8 mouse cellular contexts compared by ENCODE assay signal in the genomic region with DNA sequence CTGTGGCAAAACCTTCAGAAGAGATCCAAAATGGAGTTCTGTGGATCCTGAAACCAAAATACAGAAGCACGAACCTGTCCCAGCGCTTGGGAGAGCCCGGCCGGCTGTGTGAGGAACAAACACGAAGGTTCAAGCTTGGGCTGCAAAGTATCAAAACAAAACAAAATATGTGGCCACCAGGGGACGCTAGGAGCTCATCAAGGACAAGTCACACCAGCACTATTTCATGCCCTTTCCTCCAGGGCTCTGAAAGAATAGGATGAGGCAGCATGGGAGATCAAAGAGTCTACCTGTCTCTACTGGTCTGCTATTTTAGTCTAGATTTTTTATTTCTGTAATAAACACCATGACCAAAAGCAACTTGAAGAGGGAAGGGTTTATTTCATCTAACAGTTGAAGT. TPM values are rescaled to one million over a fixed set of nuclear protein-coding genes. Genes with fewer than 3 reads are reported as not detected.
A peak's percentile ranks its signal among the peaks of the same experiment; 100 is the strongest.
DNase-seq lines count a peak whose midpoint lies in the region; ATAC-seq lines count a peak whose summit lies in the region.

No protein-coding gene starts in this region.

- H3K36me3 ChIP-seq in embryonic facial prominence, embryonic 11.5 days (replicated peaks; ENCODE audit: control insufficient read depth, insufficient read depth, low read depth, low read length) = no peaks in the 10 kb centered on the region
- no peaks in the 10 kb centered on the region for H3K36me3 ChIP-seq in heart, embryonic 12.5 days
- no peaks in the 10 kb centered on the region for H3K36me3 ChIP-seq in liver, embryonic 16.5 days (ENCODE audit: control insufficient read depth, insufficient read depth)

- ATAC-seq in embryonic facial prominence, embryonic 11.5 days (replicated peaks; ENCODE audit: insufficient number of reproducible peaks, low FRiP score, low TSS enrichment, low read depth) = no peak
- peak; percentile 47; the same call in 1 of the 2 replicates for ATAC-seq in heart, embryonic 12.5 days (ENCODE audit: insufficient number of reproducible peaks, low FRiP score)
- no peak for ATAC-seq in liver, embryonic 16.5 days (ENCODE audit: low read depth)

- H3K27ac ChIP-seq in embryonic facial prominence, embryonic 11.5 days (replicated peaks; ENCODE audit: low read depth, low read length) = no peak overlapping the region
- H3K27ac ChIP-seq in heart, embryonic 12.5 days (ENCODE audit: poor library complexity, severe bottlenecking) = no peak overlapping the region
- peak overlapping the region; percentile 99; the same call in 1 of the 2 replicates for H3K27ac ChIP-seq in liver, embryonic 16.5 days (ENCODE audit: low read length)

- H3K27me3 ChIP-seq in embryonic facial prominence, embryonic 11.5 days (ENCODE audit: control insufficient read depth, insufficient read depth, low read length) = no peaks in the 10 kb centered on the region
- H3K27me3 ChIP-seq in heart, embryonic 12.5 days (replicated peaks) = 0 out of 2 replicates have a peak, but pooled peaks cover 5% of the 10 kb centered on the region
- H3K27me3 ChIP-seq in liver, embryonic 16.5 days (ENCODE audit: control insufficient read depth, insufficient read depth, low read depth, low read length) = no peaks in the 10 kb centered on the region

- H3K4me2 ChIP-seq in embryonic facial prominence, embryonic 11.5 days (ENCODE audit: low read depth, low read length) = no peak overlapping the region
- peak overlapping the region; percentile 21; the same call in 1 of the 2 replicates for H3K4me2 ChIP-seq in heart, embryonic 12.5 days
- peak overlapping the region; percentile 33; the same call in 1 of the 2 replicates for H3K4me2 ChIP-seq in liver, embryonic 16.5 days (ENCODE audit: low read depth, low read length)

- 15% methylated on average over 6 of the region's 6 CpGs for WGBS in embryonic facial prominence, embryonic 11.5 days
- WGBS in heart, embryonic 12.5 days = 7% methylated on average over 6 of the region's 6 CpGs
- 4% methylated on average over 6 of the region's 6 CpGs for WGBS in liver, embryonic 16.5 days (ENCODE audit: insufficient replicate concordance)

- H3K9ac ChIP-seq in embryonic facial prominence, embryonic 11.5 days (replicated peaks; ENCODE audit: low read length) = no peak overlapping the region; the same call in 1 of the 2 replicates
- H3K9ac ChIP-seq in heart, embryonic 12.5 days = no peak overlapping the region
- H3K9ac ChIP-seq in liver, embryonic 16.5 days (ENCODE audit: low read depth, low read length) = peak overlapping the region; percentile 50

- H3K9me3 ChIP-seq in embryonic facial prominence, embryonic 11.5 days (replicated peaks; ENCODE audit: control insufficient read depth, low read length) = no peaks in the 10 kb centered on the region
- no peaks in the 10 kb centered on the region for H3K9me3 ChIP-seq in heart, embryonic 12.5 days (replicated peaks)
- H3K9me3 ChIP-seq in liver, embryonic 16.5 days (replicated peaks; ENCODE audit: control insufficient read depth, low read length) = no peaks in the 10 kb centered on the region

- H3K4me3 ChIP-seq in embryonic facial prominence, embryonic 11.5 days (ENCODE audit: low read depth, low read length) = no peak overlapping the region
- H3K4me3 ChIP-seq in heart, embryonic 12.5 days = no peak overlapping the region
- no peak overlapping the region for H3K4me3 ChIP-seq in liver, embryonic 16.5 days (ENCODE audit: low read depth, low read length)

- H3K4me1 ChIP-seq in embryonic facial prominence, embryonic 11.5 days (ENCODE audit: control insufficient read depth, insufficient read depth, low read length) = no peaks in the 10 kb centered on the region
- H3K4me1 ChIP-seq in heart, embryonic 12.5 days (replicated peaks) = peaks cover 8% of the 10 kb centered on the region; the same call in 1 of the 2 replicates
- peaks cover 71% of the 10 kb centered on the region for H3K4me1 ChIP-seq in liver, embryonic 16.5 days (ENCODE audit: control insufficient read depth, low read depth, low read length)

- peak; percentile 88 to 95 for DNase-seq in CD8-positive naive resting alpha-beta T cell, adult 2 months (ENCODE audit: low read depth in 2 of 2, low spot score in 2 of 2)
- peak; percentile 94 for DNase-seq in adrenal gland, postnatal 14 days
- DNase-seq in embryonic facial prominence, embryonic 11.5 days (ENCODE audit: low spot score) = peak; percentile 85
- DNase-seq in kidney, postnatal 4 days = peak; percentile 92 to 94
- DNase-seq in retina, postnatal 1 day = peak; percentile 88
- DNase-seq in urinary bladder, adult 18-20 months (ENCODE audit: low spot score in 2 of 2) = peak; percentile 84 to 85

RNA-seq across cellular contexts. Expression of a gene that starts 35.3 kb away (rescaled TPM):
- 36.3 and 36.4 TPM in 2 replicates for total RNA-seq in adrenal gland, postnatal 14 days (2021)
- polyA plus RNA-seq in embryonic facial prominence, embryonic 11.5 days (2014; fragmentation: Nextera tagmentation; extraction: Ambion mirVana) = 20.4 and 24.6 TPM in 2 replicates
- 162 and 167 TPM in 2 replicates for polyA plus RNA-seq in heart, embryonic 12.5 days (2016; fragmentation: Nextera tagmentation; extraction: Ambion mirVana)
- 2.9 and 4.1 TPM in 2 replicates for polyA plus RNA-seq in liver, embryonic 16.5 days (2015; fragmentation: Nextera tagmentation; extraction: Ambion mirVana)
